Mouse (Mus musculus) 3T3-L1 (cell line): ENCODE results near the gene Avil.
A peak's percentile ranks its signal among the peaks of the same experiment; 100 is the strongest.
"Not testable (repeated sequence)": the region's sequence is repeated elsewhere in the genome, so short reads cannot be mapped to it uniquely, and the experiment has no call there.

Source experiments
- DNase-seq: peaks from one replicate; pipeline ENCODE4 v3.0.0-alpha.2; 2015; ENCODE audit warnings: low read depth, low spot score

The Avil gene

GRCm38 (mm10) chr10:127059174-127059967, 58.9 kb downstream of the Avil start:
- DNase-seq = no peak

- DNase-seq = no peak
These were observed 59.7 kb downstream of the Avil start, which contains the start of gene March9 for GRCm38 (mm10) chr10:127059968-127060916. March9 (minus strand) TSS chr10:127060184.

- no peak for DNase-seq
These were observed 60.6 kb downstream of the Avil start for GRCm38 (mm10) chr10:127061085-127061484.

GRCm38 (mm10) chr10:127061513-127061912, 61.0 kb downstream of the Avil start:
- no peak for DNase-seq

- not testable (repeated sequence) for DNase-seq
These were observed 61.6 kb downstream of the Avil start for GRCm38 (mm10) chr10:127062101-127062500.

- DNase-seq = peak; percentile 69
These were observed 62.0 kb downstream of the Avil start for GRCm38 (mm10) chr10:127062503-127062902.

- DNase-seq = peak; percentile 97
These were observed 62.8 kb downstream of the Avil start, which contains the start of gene Cdk4 for GRCm38 (mm10) chr10:127063239-127063872. Cdk4 (plus strand) TSS chr10:127063534.

GRCm38 (mm10) chr10:127063913-127064870, 63.7 kb downstream of the Avil start:
- peak; percentile 45 for DNase-seq

- no peak for DNase-seq
These were observed 65.5 kb downstream of the Avil start for GRCm38 (mm10) chr10:127065981-127066380.

GRCm38 (mm10) chr10:127066519-127067018, 66.1 kb downstream of the Avil start:
- DNase-seq = no peak

- DNase-seq = peak; percentile 45
These were observed 68.0 kb downstream of the Avil start for GRCm38 (mm10) chr10:127068360-127069038.

GRCm38 (mm10) chr10:127069281-127070189, 69.0 kb downstream of the Avil start:
- peak; percentile 69 for DNase-seq
